Mouse (Mus musculus): ENCODE measurements around the gene Mpped2.

DNA sequence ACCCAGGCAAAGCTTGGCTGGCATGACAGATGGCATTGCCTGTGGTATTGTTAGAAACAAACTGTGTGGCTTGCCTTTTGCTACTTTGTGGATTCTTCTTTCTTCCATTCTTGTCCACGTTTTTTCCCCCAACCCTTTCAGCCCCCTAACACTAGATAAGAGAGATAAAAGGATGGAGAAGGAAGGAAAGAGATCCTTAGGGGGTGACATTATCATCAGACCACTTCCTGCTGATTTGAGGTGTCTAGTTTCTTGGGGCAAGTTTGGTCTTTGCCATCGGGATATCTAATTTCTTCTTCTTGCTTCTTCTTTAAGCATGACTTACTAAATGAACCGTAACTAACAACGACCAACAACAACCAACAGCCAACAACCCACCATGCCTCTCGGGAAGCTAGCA, 40.3 kb downstream of the Mpped2 start:
- TF ChIP-seq POLR2A (IDR thresholded peaks at IDR 0.05; ENCODE audit: insufficient read depth, low read length) (no peak), CTCF (IDR thresholded peaks at IDR 0.05; ENCODE audit: low read depth, low read length) (no peak), EP300 (IDR thresholded peaks at IDR 0.05; ENCODE audit: insufficient read depth, low read depth, low read length) (no peak)
